Mouse (Mus musculus) spleen, adult 2 months (tissue): ENCODE results near the gene Sfrp5.

ENCODE experiments used
- CTCF ChIP-seq: fragments of 200-500 bp; IDR thresholded peaks from 2 replicates; pipeline ENCODE4 v1.5.1; 2011; ENCODE audit warnings: mild to moderate bottlenecking, inconsistent platforms; ENCODE audit not compliant: insufficient read depth, insufficient read length, insufficient replicate concordance; ENCODE audit errors: extremely low read depth
- POLR2A ChIP-seq: fragments of 200-500 bp; IDR thresholded peaks from 2 replicates; pipeline ENCODE4 v1.6.1; 2011; ENCODE audit warnings: low read depth, low read length, inconsistent platforms

DNA sequence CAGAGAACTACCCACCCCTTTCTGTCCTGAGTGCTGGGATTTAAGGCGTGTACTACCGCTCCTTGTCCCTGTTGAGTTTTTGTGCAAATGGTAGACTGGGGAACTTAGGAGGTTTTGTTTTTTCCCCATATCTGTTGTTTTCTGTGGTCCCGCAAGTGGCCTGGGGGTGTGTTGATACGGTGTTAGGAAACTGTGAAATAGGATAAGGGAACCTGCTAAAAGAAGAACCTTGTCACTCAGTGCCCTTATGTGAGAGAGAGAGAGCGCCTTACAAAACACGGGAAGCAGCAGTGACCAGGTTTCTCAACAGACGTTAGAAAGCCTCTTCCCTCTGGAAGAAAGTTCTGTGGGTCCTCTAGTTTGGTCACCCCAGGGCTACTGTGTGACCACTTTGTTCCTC lies 25.2 kb downstream of the Sfrp5 start:
- TF ChIP-seq CTCF (no peak), POLR2A (no peak)
